Mouse (Mus musculus) embryonic facial prominence, embryonic 15.5 days (tissue): ENCODE measurements around the gene Olfr479. TPM values are rescaled to one million over a fixed set of nuclear protein-coding genes. Genes with fewer than 3 reads are reported as not detected.
"Not testable (repeated sequence)": the region's sequence is repeated elsewhere in the genome, so short reads cannot be mapped to it uniquely, and the experiment has no call there.

Experiments used
- ATAC-seq: fragments of 200-750 bp; cut with Nextera tagmentation; 2 replicates; pipeline ENCODE4 v1.8.0; 2017; ENCODE audit warnings: low read depth, moderate TSS enrichment; ENCODE audit not compliant: insufficient number of reproducible peaks, low FRiP score, low TSS enrichment
- H3K27ac ChIP-seq: fragments of 300-500 bp; sonication (generic); replicated peaks from 2 replicates; pipeline ENCODE4 v1.5.1; 2015; ENCODE audit warnings: mild to moderate bottlenecking, inconsistent platforms
- H3K27me3 ChIP-seq: fragments of 300-500 bp; sonication (generic); 2 replicates; pipeline ENCODE4 v1.6.1; 2015; ENCODE audit warnings: inconsistent platforms
- H3K36me3 ChIP-seq: fragments of 300-500 bp; sonication (generic); 2 replicates; pipeline ENCODE4 v1.6.1; 2015; ENCODE audit warnings: mild to moderate bottlenecking, inconsistent platforms
- H3K4me1 ChIP-seq: fragments of 300-500 bp; sonication (generic); 2 replicates; pipeline ENCODE4 v1.6.1; 2015; ENCODE audit warnings: inconsistent platforms
- H3K4me2 ChIP-seq: fragments of 300-500 bp; sonication (generic); replicated peaks from 2 replicates; pipeline ENCODE4 v1.6.1; 2015; ENCODE audit warnings: mild to moderate bottlenecking, inconsistent platforms
- H3K4me3 ChIP-seq: fragments of 300-500 bp; sonication (generic); replicated peaks from 2 replicates; pipeline ENCODE4 v1.5.1; 2015; ENCODE audit warnings: mild to moderate bottlenecking, inconsistent platforms
- H3K9ac ChIP-seq: fragments of 300-500 bp; sonication (generic); 2 replicates; pipeline ENCODE4 v1.6.1; 2015; ENCODE audit warnings: inconsistent platforms
- H3K9me3 ChIP-seq: fragments of 300-500 bp; sonication (generic); replicated peaks from 2 replicates; pipeline ENCODE4 v1.6.1; 2016; ENCODE audit warnings: inconsistent platforms
- WGBS: fragments of 180-500 bp; shearing (Covaris S2); methylation state at CpG from one replicate; pipeline ENCODE4 v1.1.7; 2015; 5-methylcytosine and 5-hydroxymethylcytosine counted together
- polyA plus RNA-seq: library from polyadenylated mRNA; unstranded; fragments of >200 nt; fragmentation: Nextera tagmentation; extraction: Ambion mirVana; gene quantifications from 2 replicates; pipeline ENCODE4 v1.2.1, GENCODE M21; 2015

Olfr479 gene
- 0.05 and 0.09 TPM in 2 replicates for polyA plus RNA-seq

GRCm38 (mm10) chr7:108050393-108050792, at the start of gene Olfr479:
Gene Olfr479, plus strand, starts transcription at chr7:108050693.
- Histone ChIP-seq H3K4me1 (no peaks in the 10 kb centered on the region), H3K4me2 (no peak within 1 kb of the TSS), H3K9ac (no peak within 1 kb of the TSS), H3K36me3 (no peaks in the 10 kb centered on the region), H3K9me3 (no peaks in the 10 kb centered on the region), H3K4me3 (no peak within 1 kb of the TSS), H3K27me3 (no peaks in the 10 kb centered on the region), H3K27ac (no peak within 1 kb of the TSS)
- no peak for ATAC-seq
- WGBS = 81% methylated on average over 2 of the region's 2 CpGs

DNA sequence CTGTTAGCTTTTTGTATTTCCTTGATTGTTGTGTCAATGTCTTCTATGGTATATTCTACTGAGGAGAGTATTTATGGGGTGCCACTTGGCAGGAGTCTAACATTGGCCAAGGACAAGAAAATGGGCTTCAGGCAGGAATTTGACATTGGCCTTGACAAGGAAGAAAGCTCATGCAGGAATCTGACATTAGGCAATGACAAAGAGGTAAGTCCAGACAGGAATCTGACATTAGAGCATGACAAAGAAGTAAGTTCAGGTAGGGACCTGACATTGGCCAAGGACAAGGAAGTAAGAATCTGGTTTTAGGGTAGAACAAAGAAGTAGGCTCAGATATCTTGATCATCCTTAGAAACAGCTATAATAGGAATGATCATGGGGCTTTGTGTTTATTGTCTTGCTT, 36.2 kb upstream of the Olfr479 start:
- H3K4me1 ChIP-seq, H3K27me3 ChIP-seq, H3K27ac ChIP-seq, H3K4me2 ChIP-seq, H3K36me3 ChIP-seq, H3K9ac ChIP-seq, H3K9me3 ChIP-seq, ATAC-seq, H3K4me3 ChIP-seq: not testable (repeated sequence)

DNA sequence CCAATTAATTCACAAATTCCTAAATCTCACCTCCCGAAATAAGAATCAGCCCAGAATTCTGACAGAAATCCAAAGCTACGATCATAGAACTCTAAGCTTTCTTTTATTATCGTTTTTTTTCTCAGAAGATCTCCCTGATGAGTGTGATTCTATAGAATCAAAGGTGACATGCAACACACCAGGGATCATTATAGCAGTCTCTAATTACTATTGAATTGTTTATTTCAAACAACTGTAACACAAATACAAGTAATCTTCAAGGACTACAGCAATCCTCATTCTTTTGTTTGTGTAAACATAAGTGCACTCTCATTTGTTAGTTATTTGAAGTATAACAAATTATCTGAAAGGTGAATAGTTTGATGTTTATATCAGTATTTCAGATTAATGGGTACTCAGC, 16.6 kb upstream of the Olfr479 start, which contains the start of gene Olfr478:
Gene Olfr478, minus strand, starts transcription at position 101 of the 400 bp plus-strand sequence.
- no peaks in the 10 kb centered on the region for H3K4me1 ChIP-seq
- H3K27me3 ChIP-seq = no peaks in the 10 kb centered on the region
- no peak within 1 kb of the TSS for H3K27ac ChIP-seq
- ATAC-seq = no peak
- no peaks in the 10 kb centered on the region for H3K36me3 ChIP-seq
- no peak within 1 kb of the TSS for H3K4me3 ChIP-seq
- no peaks in the 10 kb centered on the region for H3K9me3 ChIP-seq
- H3K4me2 ChIP-seq = no peak within 1 kb of the TSS
- WGBS = 87% methylated on average over 3 of the region's 3 CpGs
- H3K9ac ChIP-seq = no peak within 1 kb of the TSS

DNA sequence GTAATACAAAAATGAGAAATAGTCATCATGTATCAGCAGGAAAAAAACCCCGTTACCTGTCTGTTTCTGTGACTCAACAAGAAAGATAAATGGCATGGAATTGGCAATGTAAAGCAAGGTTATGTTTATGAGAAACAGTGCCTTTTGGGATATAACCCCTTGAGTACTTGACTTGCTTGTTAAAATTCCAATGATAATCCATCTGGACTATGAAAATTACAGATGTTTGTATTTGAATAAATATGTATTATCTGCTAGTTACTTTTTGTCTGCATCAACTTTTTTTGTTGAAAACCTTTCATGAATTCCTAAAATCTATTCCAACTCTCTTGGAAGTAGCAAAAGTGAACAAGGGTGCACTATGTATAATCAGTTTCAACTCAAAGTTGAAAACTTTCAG, 16.8 kb downstream of the Olfr479 start, which contains the start of gene Olfr480:
Gene Olfr480, minus strand, starts transcription at position 101 of the 400 bp plus-strand sequence.
- Histone ChIP-seq H3K9me3 (no peaks in the 10 kb centered on the region; the same call in 1 of the 2 replicates), H3K27me3 (no peaks in the 10 kb centered on the region), H3K9ac (no peak within 1 kb of the TSS), H3K4me2 (no peak within 1 kb of the TSS), H3K36me3 (no peaks in the 10 kb centered on the region), H3K27ac (no peak within 1 kb of the TSS), H3K4me1 (no peaks in the 10 kb centered on the region), H3K4me3 (no peak within 1 kb of the TSS)
- ATAC-seq = no peak
- WGBS = 66% methylated on average over 1 of the region's 1 CpGs

GRCm38 (mm10) chr7:108079555-108079954, 29.1 kb downstream of the Olfr479 start, which contains the start of gene Olfr481:
Gene Olfr481, plus strand, starts transcription at chr7:108079855.
- ATAC-seq = no peak
- no peak within 1 kb of the TSS for H3K4me3 ChIP-seq
- no peak within 1 kb of the TSS for H3K9ac ChIP-seq
- H3K36me3 ChIP-seq = no peaks in the 10 kb centered on the region
- no peaks in the 10 kb centered on the region for H3K4me1 ChIP-seq
- H3K4me2 ChIP-seq = no peak within 1 kb of the TSS
- H3K27me3 ChIP-seq = no peaks in the 10 kb centered on the region
- no peak within 1 kb of the TSS for H3K27ac ChIP-seq
- H3K9me3 ChIP-seq = no peaks in the 10 kb centered on the region

- Histone ChIP-seq H3K4me2 (no peak within 1 kb of the TSS), H3K27me3 (no peaks in the 10 kb centered on the region), H3K4me1 (no peaks in the 10 kb centered on the region), H3K4me3 (no peak within 1 kb of the TSS), H3K36me3 (no peaks in the 10 kb centered on the region), H3K9me3 (no peaks in the 10 kb centered on the region), H3K27ac (no peak within 1 kb of the TSS), H3K9ac (no peak within 1 kb of the TSS)
- no peak for ATAC-seq
- 81% methylated on average over 1 of the region's 1 CpGs for WGBS
These were observed 47.0 kb downstream of the Olfr479 start, which contains the start of gene Olfr482 for GRCm38 (mm10) chr7:108097486-108097885. Gene Olfr482, minus strand, starts transcription at chr7:108097586.

- H3K27me3 ChIP-seq = no peaks in the 10 kb centered on the region
- no peaks in the 10 kb centered on the region for H3K4me1 ChIP-seq
- no peak within 1 kb of the TSS for H3K27ac ChIP-seq
- 80% methylated on average over 1 of the region's 1 CpGs for WGBS
- no peak within 1 kb of the TSS for H3K4me3 ChIP-seq
- H3K4me2 ChIP-seq = no peak within 1 kb of the TSS
- no peaks in the 10 kb centered on the region for H3K36me3 ChIP-seq
- no peak within 1 kb of the TSS for H3K9ac ChIP-seq
- H3K9me3 ChIP-seq = no peaks in the 10 kb centered on the region
- ATAC-seq = no peak
These were observed 50.1 kb downstream of the Olfr479 start, which contains the start of gene Olfr483 for GRCm38 (mm10) chr7:108100549-108100948. Gene Olfr483, plus strand, starts transcription at chr7:108100849.

Other genes starting within 250 kb of the Olfr479 start
- not detected in 2 replicates for gene Ovch2, start 249.5 kb upstream of the Olfr479 start, polyA plus RNA-seq
- 0.18 TPM in 1 of 2 replicates, not detected in the other for gene Olfr467, start 238.4 kb upstream of the Olfr479 start, polyA plus RNA-seq
- gene Olfr469, start 225.2 kb upstream of the Olfr479 start, polyA plus RNA-seq = not detected in 2 replicates
- gene Olfr470, start 203.2 kb upstream of the Olfr479 start, polyA plus RNA-seq = not detected in 2 replicates
- gene Olfr472, start 152.8 kb upstream of the Olfr479 start, polyA plus RNA-seq = 0.15 TPM in 1 of 2 replicates, not detected in the other
- gene Olfr473, start 120.2 kb upstream of the Olfr479 start, polyA plus RNA-seq = not detected in 2 replicates
- gene Olfr474, start 96.0 kb upstream of the Olfr479 start, polyA plus RNA-seq = not detected in 2 replicates
- gene Olfr476, start 85.9 kb upstream of the Olfr479 start, polyA plus RNA-seq = not detected in 2 replicates
- gene Olfr477, start 64.0 kb upstream of the Olfr479 start, polyA plus RNA-seq = not detected in 2 replicates
- 0.16 TPM in 1 of 2 replicates, not detected in the other for gene Olfr478, start 16.7 kb upstream of the Olfr479 start, polyA plus RNA-seq
- not detected in 2 replicates for gene Olfr480, start 16.7 kb downstream of the Olfr479 start, polyA plus RNA-seq
- 0.59 and 0.88 TPM in 2 replicates for gene Olfr481, start 29.2 kb downstream of the Olfr479 start, polyA plus RNA-seq
- gene Olfr482, start 46.9 kb downstream of the Olfr479 start, polyA plus RNA-seq = 0.12 TPM in 1 of 2 replicates, not detected in the other
- 0.11 TPM in 1 of 2 replicates, not detected in the other for gene Olfr483, start 50.2 kb downstream of the Olfr479 start, polyA plus RNA-seq
- gene Olfr484, start 76.8 kb downstream of the Olfr479 start, polyA plus RNA-seq = 0.15 TPM in 1 of 2 replicates, not detected in the other
- gene Olfr485, start 109.2 kb downstream of the Olfr479 start, polyA plus RNA-seq = 0.30 and 0.69 TPM in 2 replicates
- not detected in 2 replicates for gene Olfr486, start 122.0 kb downstream of the Olfr479 start, polyA plus RNA-seq
- 0.29 TPM in 1 of 2 replicates, not detected in the other for gene Olfr487, start 163.9 kb downstream of the Olfr479 start, polyA plus RNA-seq
- 0.04 and 0.24 TPM in 2 replicates for gene Olfr488, start 207.7 kb downstream of the Olfr479 start, polyA plus RNA-seq
- not detected in 2 replicates for gene Olfr490, start 238.2 kb downstream of the Olfr479 start, polyA plus RNA-seq